ENCODE assay signal across 34 mouse cellular contexts in the genomic region with DNA sequence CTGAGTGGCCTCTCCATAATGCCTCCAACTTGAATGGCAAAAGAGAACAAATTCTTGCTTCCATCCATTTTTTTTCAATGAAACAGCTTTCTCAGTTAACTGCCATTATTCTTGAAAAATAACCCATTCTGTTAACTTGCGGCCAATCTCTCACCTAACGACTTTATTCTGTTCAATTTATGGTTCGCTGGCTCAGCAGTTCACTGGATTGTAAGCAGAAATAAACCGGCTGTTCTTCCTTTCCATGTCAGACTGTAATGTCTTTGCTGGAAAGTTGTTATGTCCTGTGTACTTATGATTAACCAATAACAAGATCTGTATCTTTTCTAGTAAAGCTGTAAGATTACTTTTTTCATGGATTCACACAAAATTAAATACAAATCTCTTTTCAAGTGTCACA.
"Had no signal": no experiment of that assay in that cellular context is flagged by ENCODE, and none has a peak within 500 bp of the region (broad histone marks: within the 10 kb centered on the region; RNA-seq: fewer than 3 reads in every experiment).

No protein-coding gene starts in this region.

- H3K9ac ChIP-seq: heart, embryonic 12.5 days; heart, embryonic 13.5 days; heart, embryonic 15.5 days; hindbrain, embryonic 12.5 days; hindbrain, embryonic 13.5 days; hindbrain, embryonic 14.5 days; hindbrain, embryonic 15.5 days; intestine, embryonic 15.5 days; kidney, embryonic 15.5 days had no signal

- H3K9me3 ChIP-seq: heart, embryonic 10.5 days; heart, embryonic 12.5 days; heart, embryonic 13.5 days; heart, embryonic 15.5 days; hindbrain, embryonic 10.5 days; hindbrain, embryonic 12.5 days; hindbrain, embryonic 13.5 days; hindbrain, embryonic 15.5 days; intestine, embryonic 15.5 days; kidney, embryonic 15.5 days had no signal

- H3K4me3 ChIP-seq: heart, adult 2 months; heart, embryonic 10.5 days; heart, embryonic 12.5 days; heart, embryonic 13.5 days; heart, embryonic 15.5 days; hindbrain, embryonic 10.5 days; hindbrain, embryonic 12.5 days; hindbrain, embryonic 13.5 days; hindbrain, embryonic 15.5 days; intestine, embryonic 15.5 days; kidney, embryonic 15.5 days; layer of hippocampus, adult 2 months had no signal

- H3K36me3 ChIP-seq: heart, embryonic 10.5 days; heart, embryonic 12.5 days; heart, embryonic 13.5 days; heart, embryonic 15.5 days; hindbrain, embryonic 10.5 days; hindbrain, embryonic 12.5 days; hindbrain, embryonic 13.5 days; hindbrain, embryonic 15.5 days; intestine, embryonic 15.5 days; kidney, embryonic 15.5 days had no signal

- H3K27ac ChIP-seq: heart, adult 2 months; heart, embryonic 10.5 days; heart, embryonic 13.5 days; heart, embryonic 15.5 days; hindbrain, embryonic 10.5 days; hindbrain, embryonic 12.5 days; hindbrain, embryonic 13.5 days; hindbrain, embryonic 14.5 days; hindbrain, embryonic 15.5 days; hindbrain, postnatal 0 days; intestine, embryonic 15.5 days; kidney, embryonic 15.5 days; layer of hippocampus, adult 2 months had no signal

- DNase-seq: heart, adult 18-20 months; heart, adult 2 months; heart, postnatal 10 days; heart, postnatal 14 days; heart, postnatal 36 days; heart, postnatal 4 days; kidney, adult 11 months; kidney, adult 18-20 months; kidney, adult 8-10 months; kidney, adult 9 months; kidney, postnatal 10 days; kidney, postnatal 14 days; kidney, postnatal 36 days; kidney, postnatal 4 days; layer of hippocampus, adult 9-11 months; layer of hippocampus, postnatal 36 days had no signal

- H3K4me2 ChIP-seq: heart, embryonic 11.5 days; heart, embryonic 12.5 days; heart, embryonic 13.5 days; heart, embryonic 15.5 days; hindbrain, embryonic 12.5 days; hindbrain, embryonic 13.5 days; hindbrain, embryonic 14.5 days; hindbrain, embryonic 15.5 days; intestine, embryonic 15.5 days; kidney, embryonic 15.5 days had no signal

- H3K4me1 ChIP-seq: heart, embryonic 10.5 days; heart, embryonic 12.5 days; heart, embryonic 13.5 days; heart, embryonic 15.5 days; hindbrain, embryonic 10.5 days; hindbrain, embryonic 12.5 days; hindbrain, embryonic 13.5 days; hindbrain, embryonic 15.5 days had no signal

- H3K27me3 ChIP-seq: heart, embryonic 12.5 days; heart, embryonic 13.5 days; heart, embryonic 15.5 days; hindbrain, embryonic 12.5 days; hindbrain, embryonic 13.5 days; hindbrain, embryonic 15.5 days; intestine, embryonic 15.5 days; kidney, embryonic 15.5 days had no signal

- ATAC-seq: hindbrain, embryonic 16.5 days; hindbrain, postnatal 0 days; inflammation-experienced regulatory T-cells, adult 6 months; intestine, embryonic 15.5 days; intestine, embryonic 16.5 days; intestine, postnatal 0 days had no signal
